Mouse (Mus musculus) ES-E14 (cell line): Measurements from ENCODE around the gene Rps6ka5.

ENCODE experiments used
- CHD2 ChIP-seq: IDR thresholded peaks from 2 replicates; pipeline ENCODE4 v1.6.1; 2014; ENCODE audit warnings: mild to moderate bottlenecking, low read depth, low read length, inconsistent platforms
- MAFK ChIP-seq: IDR thresholded peaks from 2 replicates; pipeline ENCODE4 v1.6.1; 2014; ENCODE audit warnings: mild to moderate bottlenecking, low read depth, low read length, inconsistent platforms; ENCODE audit not compliant: insufficient read depth
- ZNF384 ChIP-seq: IDR thresholded peaks from 2 replicates; pipeline ENCODE4 v1.6.1; 2012; ENCODE audit warnings: low read depth, low read length, inconsistent platforms

GRCm38 (mm10) chr12:100499469-100499868 lies 227.3 kb downstream of the Rps6ka5 start:
- TF ChIP-seq ZNF384 (no peak), CHD2 (no peak), MAFK (no peak)
